Mouse (Mus musculus): ENCODE results near the gene Abca14. TPM values are rescaled to one million over a fixed set of nuclear protein-coding genes. Genes with fewer than 3 reads are reported as not detected.
"Not testable (repeated sequence)": the region's sequence is repeated elsewhere in the genome, so short reads cannot be mapped to it uniquely, and the experiment has no call there.

Gene Abca14
- polyA plus RNA-seq, 1 experiment from 2014 or later, result not detected

DNA sequence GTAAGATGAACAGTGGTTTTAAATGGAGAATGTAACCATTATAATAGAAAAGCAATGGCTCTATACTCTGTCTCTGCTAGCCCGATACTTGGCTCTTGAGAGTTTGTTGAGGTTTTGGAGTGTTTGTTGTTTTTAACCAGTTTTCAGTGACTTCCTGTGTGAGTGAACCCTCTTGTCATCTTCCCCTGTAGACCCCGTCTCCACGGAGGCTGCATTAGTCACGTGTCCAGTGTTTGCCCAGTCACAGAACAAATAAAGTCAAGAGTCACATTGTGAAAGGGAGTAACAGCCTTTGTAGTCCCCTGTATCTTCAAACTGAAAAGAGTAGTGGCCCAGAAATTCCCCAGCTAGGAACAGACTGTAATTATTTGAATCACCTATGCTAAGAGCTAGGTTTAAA is 119.2 kb downstream of the Abca14 start:
- H3K27ac ChIP-seq, result no peak overlapping the region
- 30% methylated on average over 4 of the region's 4 CpGs for WGBS (ENCODE audit: missing documents)
- no peak overlapping the region for H3K4me3 ChIP-seq (ENCODE audit: inconsistent target)

GRCm38 (mm10) chr7:120325911-120326310 is 122.2 kb downstream of the Abca14 start:
- not testable (repeated sequence) for H3K79me2 ChIP-seq (ENCODE audit: inconsistent target); H3K27ac ChIP-seq; H3K36me3 ChIP-seq (ENCODE audit: inconsistent target); H3K4me3 ChIP-seq (ENCODE audit: inconsistent target)
- WGBS (ENCODE audit: missing documents), result 86% methylated on average over 2 of the region's 2 CpGs

More for the DNA sequence above, 119.2 kb downstream of the Abca14 start:
- no peaks in the 10 kb centered on the region for H3K36me3 ChIP-seq (ENCODE audit: inconsistent target)
- H3K79me2 ChIP-seq (ENCODE audit: inconsistent target), result no peaks in the 10 kb centered on the region

DNA sequence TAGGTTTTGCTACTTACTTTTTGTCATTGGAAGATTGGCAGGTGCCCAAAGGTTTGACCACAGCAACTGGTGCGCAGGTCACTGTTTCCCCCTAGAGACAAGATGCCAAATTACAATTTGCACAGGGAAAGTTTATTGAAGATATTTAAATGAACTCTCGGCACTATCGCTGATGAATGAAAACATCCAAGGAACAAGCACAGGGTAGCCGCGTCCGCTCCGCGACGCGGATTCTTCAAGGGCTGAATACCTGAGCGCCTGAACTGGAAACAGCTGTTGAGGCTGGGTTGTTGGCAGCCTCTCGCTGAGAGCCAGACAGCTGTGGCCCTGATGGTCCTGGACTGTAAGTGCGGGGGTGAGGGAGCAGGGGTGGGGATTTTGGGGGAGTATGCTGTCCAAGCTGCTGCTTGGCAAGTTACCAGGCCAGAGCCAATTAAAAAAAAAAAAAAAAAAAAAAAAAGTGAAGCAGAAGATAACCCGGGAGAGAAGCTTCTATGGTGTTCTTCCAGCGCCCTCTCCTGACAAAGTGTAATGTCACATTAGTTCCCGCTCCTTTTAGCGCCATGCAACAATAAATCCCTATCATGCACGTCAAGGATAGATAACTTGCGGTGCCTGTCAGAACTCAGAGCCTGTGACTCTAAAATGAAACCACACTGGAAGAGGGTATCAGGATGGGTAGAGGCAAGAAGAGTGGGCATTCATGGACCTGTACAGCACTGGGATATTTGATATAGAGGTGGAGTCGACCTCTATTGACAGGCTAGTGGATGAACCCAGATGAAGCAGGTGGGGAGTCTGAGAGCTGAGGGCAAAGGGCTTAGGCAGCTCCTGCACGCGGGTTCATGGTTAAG is 123.7 kb downstream of the Abca14 start:
- H3K27ac ChIP-seq, result no peak overlapping the region
- H3K36me3 ChIP-seq (ENCODE audit: inconsistent target), result no peaks in the 10 kb centered on the region
- no peaks in the 10 kb centered on the region for H3K79me2 ChIP-seq (ENCODE audit: inconsistent target)
- no peak overlapping the region for H3K4me3 ChIP-seq (ENCODE audit: inconsistent target)
- 23% methylated on average over 21 of the region's 22 CpGs for WGBS (ENCODE audit: missing documents)

- H3K79me2 ChIP-seq (ENCODE audit: inconsistent target), result no peaks in the 10 kb centered on the region
- H3K4me3 ChIP-seq (ENCODE audit: inconsistent target), result no peak within 1 kb of the TSS
- H3K27ac ChIP-seq, result no peak within 1 kb of the TSS
- no peaks in the 10 kb centered on the region for H3K36me3 ChIP-seq (ENCODE audit: inconsistent target)
- 82% methylated on average over 22 of the region's 22 CpGs for WGBS (ENCODE audit: missing documents)
These were observed 124.5 kb downstream of the Abca14 start, which contains the start of gene Abca15 for GRCm38 (mm10) chr7:120328087-120328793. Gene Abca15 (plus strand): TSS chr7:120328670.

GRCm38 (mm10) chr7:120361159-120361558 is 157.4 kb downstream of the Abca14 start:
- 45% methylated on average over 12 of the region's 13 CpGs for WGBS (ENCODE audit: missing documents)
- Histone ChIP-seq H3K36me3 (ENCODE audit: inconsistent target) (no peaks in the 10 kb centered on the region), H3K4me3 (ENCODE audit: inconsistent target) (no peak overlapping the region), H3K27ac (no peak overlapping the region), H3K79me2 (ENCODE audit: inconsistent target) (no peaks in the 10 kb centered on the region)

Other genes with a start within 250 kb of the Abca14 start
- gene Dnah3, start 108.7 kb upstream of the Abca14 start, polyA plus RNA-seq (2018), result not detected in 3 replicates
- gene Tmem159, start 101.6 kb upstream of the Abca14 start, polyA plus RNA-seq (2018), result 11.1 to 21.2 TPM (median 19.5 TPM) in 3 replicates
- gene Zp2, start 58.7 kb upstream of the Abca14 start, polyA plus RNA-seq (2018), result not detected in 3 replicates
- gene Anks4b, start 30.1 kb upstream of the Abca14 start, polyA plus RNA-seq (2018), result not detected in 3 replicates
- not detected in 3 replicates for gene Crym, start 1.9 kb upstream of the Abca14 start, polyA plus RNA-seq (2018)
- gene Abca15, start 124.7 kb downstream of the Abca14 start, polyA plus RNA-seq (2018), result not detected in 3 replicates
- not detected in 3 replicates for gene Abca16, start 205.7 kb downstream of the Abca14 start, polyA plus RNA-seq (2018)